ENCODE assay signal across 22 mouse cellular contexts in genomic region chr7:82764951-82765350, GRCm38 (mm10).
DNase-seq lines count a peak whose midpoint lies in the region; ATAC-seq lines count a peak whose summit lies in the region.
"Had no signal": no experiment of that assay in that cellular context is flagged by ENCODE, and none has a peak within 500 bp of the region (broad histone marks: within the 10 kb centered on the region; RNA-seq: fewer than 3 reads in every experiment).

No protein-coding gene starts in this region.

- H3K4me1 ChIP-seq in forebrain, embryonic 11.5 days (replicated peaks; ENCODE audit: control insufficient read depth, insufficient read depth, low read length), result no peaks in the 10 kb centered on the region
- H3K4me1 ChIP-seq: forebrain, embryonic 13.5 days; forebrain, embryonic 15.5 days had no signal

- no peak overlapping the region for H3K4me3 ChIP-seq in forebrain, embryonic 11.5 days (ENCODE audit: low read depth, low read length)
- H3K4me3 ChIP-seq: embryonic facial prominence, embryonic 10.5 days; embryonic facial prominence, embryonic 12.5 days; forebrain, embryonic 13.5 days; forebrain, embryonic 15.5 days had no signal

- no peaks in the 10 kb centered on the region for H3K27me3 ChIP-seq in forebrain, embryonic 11.5 days (ENCODE audit: control insufficient read depth, insufficient read depth, low read length)
- H3K27me3 ChIP-seq: embryonic facial prominence, embryonic 12.5 days; forebrain, embryonic 13.5 days; forebrain, embryonic 15.5 days; Patski had no signal

- H3K9me3 ChIP-seq in forebrain, embryonic 11.5 days (ENCODE audit: control insufficient read depth, low read length), result no peaks in the 10 kb centered on the region
- H3K9me3 ChIP-seq: embryonic facial prominence, embryonic 10.5 days; embryonic facial prominence, embryonic 12.5 days; forebrain, embryonic 13.5 days; forebrain, embryonic 15.5 days had no signal

- H3K4me2 ChIP-seq in forebrain, embryonic 11.5 days (ENCODE audit: low read depth, low read length, severe bottlenecking), result no peak overlapping the region
- H3K4me2 ChIP-seq: embryonic facial prominence, embryonic 12.5 days; forebrain, embryonic 13.5 days; forebrain, embryonic 15.5 days had no signal

- H3K9ac ChIP-seq in forebrain, embryonic 11.5 days (ENCODE audit: low read length), result no peak overlapping the region
- H3K9ac ChIP-seq: embryonic facial prominence, embryonic 12.5 days; forebrain, embryonic 13.5 days; forebrain, embryonic 15.5 days; forebrain, postnatal 0 days had no signal

- peak; percentile 45 for DNase-seq in heart, adult 11 months
- DNase-seq in heart, postnatal 4 days, result no peak
- no peak for DNase-seq in embryo, embryonic 10 days (ENCODE audit: low spot score)
- DNase-seq in forebrain, embryonic 11.5 days (ENCODE audit: low spot score), result no peak
- DNase-seq: adrenal gland, adult 8-10 months; adrenal gland, postnatal 14 days; adrenal gland, postnatal 36 days; cerebellum, adult 11-12 months; cerebellum, adult 2 months; cerebellum, adult 9-10 months; cerebellum, postnatal 10 days; cerebellum, postnatal 25 days; forebrain, postnatal 0 days had no signal

- ATAC-seq in common myeloid progenitor, adult 5-6 weeks (replicated peaks; ENCODE audit: low read depth, poor library complexity, severe bottlenecking), result peak; percentile 22; the same call in 1 of the 2 replicates
- peak; percentile 33; the same call in 1 of the 2 replicates for ATAC-seq in megakaryocyte, adult 5-6 weeks (ENCODE audit: poor library complexity, severe bottlenecking)
- ATAC-seq in monocyte, adult 5-6 weeks (replicated peaks; ENCODE audit: insufficient number of reproducible peaks, low FRiP score, low TSS enrichment, poor library complexity, severe bottlenecking), result no peak
- ATAC-seq in forebrain, embryonic 11.5 days (replicated peaks; ENCODE audit: low FRiP score), result no peak
- ATAC-seq: activated CD4-positive, CD25-positive, alpha-beta regulatory T cell, adult 4 months; forebrain, embryonic 13.5 days; forebrain, embryonic 15.5 days; forebrain, postnatal 0 days; Patski had no signal

- H3K27ac ChIP-seq in forebrain, embryonic 11.5 days (ENCODE audit: low read depth, low read length), result no peak overlapping the region
- H3K27ac ChIP-seq: embryonic facial prominence, embryonic 10.5 days; embryonic facial prominence, embryonic 12.5 days; forebrain, embryonic 13.5 days; forebrain, embryonic 15.5 days had no signal

- H3K36me3 ChIP-seq in forebrain, embryonic 11.5 days (ENCODE audit: control insufficient read depth, insufficient read depth, low read length), result no peaks in the 10 kb centered on the region

- WGBS in forebrain, embryonic 11.5 days, result 79% methylated on average over 1 of the region's 1 CpGs

Comparison
In these comparisons a context has a peak if more than half of its experiments do, and no peak if none do; other contexts are left out.
1. ATAC-seq: peak in common myeloid progenitor, adult 5-6 weeks (single experiment) and megakaryocyte, adult 5-6 weeks (single experiment); none in monocyte, adult 5-6 weeks (single experiment) and forebrain, embryonic 11.5 days (single experiment).